Mouse (Mus musculus) liver, embryonic 16.5 days (tissue): ENCODE data around the gene Kcne3. TPM values are rescaled to one million over a fixed set of nuclear protein-coding genes. Genes with fewer than 3 reads are reported as not detected.

Experiments used
- ATAC-seq: fragments of 200-750 bp; cut with Nextera tagmentation; 2 replicates; pipeline ENCODE4 v1.8.0; 2017; ENCODE audit warnings: low read depth, mild to moderate bottlenecking, moderate number of reproducible peaks, moderate library complexity
- H3K27ac ChIP-seq: fragments of 300-500 bp; sonication (generic); 2 replicates; pipeline ENCODE4 v1.5.1; 2014; ENCODE audit warnings: mild to moderate bottlenecking, low read length
- H3K27me3 ChIP-seq: fragments of 300-500 bp; sonication (generic); 2 replicates; pipeline ENCODE4 v1.6.1; 2014; ENCODE audit warnings: low read depth, low read length, mixed read lengths; ENCODE audit not compliant: control insufficient read depth, insufficient read depth
- H3K36me3 ChIP-seq: fragments of 300-500 bp; sonication (generic); 2 replicates; pipeline ENCODE4 v1.6.1; 2014; ENCODE audit warnings: mild to moderate bottlenecking; ENCODE audit not compliant: control insufficient read depth, insufficient read depth
- H3K4me1 ChIP-seq: fragments of 300-500 bp; sonication (generic); 2 replicates; pipeline ENCODE4 v1.6.1; 2014; ENCODE audit warnings: low read depth, low read length, mixed read lengths; ENCODE audit not compliant: control insufficient read depth
- H3K4me2 ChIP-seq: fragments of 300-500 bp; sonication (generic); 2 replicates; pipeline ENCODE4 v1.6.1; 2014; ENCODE audit warnings: low read depth, low read length, mixed read lengths
- H3K4me3 ChIP-seq: fragments of 300-500 bp; sonication (generic); 2 replicates; pipeline ENCODE4 v1.5.1; 2014; ENCODE audit warnings: low read depth, mild to moderate bottlenecking, low read length
- H3K9ac ChIP-seq: fragments of 300-500 bp; sonication (generic); 2 replicates; pipeline ENCODE4 v1.6.1; 2014; ENCODE audit warnings: low read depth, low read length
- H3K9me3 ChIP-seq: fragments of 300-500 bp; sonication (generic); replicated peaks from 2 replicates; pipeline ENCODE4 v1.6.1; 2016; ENCODE audit warnings: low read length; ENCODE audit not compliant: control insufficient read depth
- whole genome bisulfite sequencing: fragments of 180-500 bp; shearing (Covaris S2); extraction: QIAGEN DNeasy Blood & Tissue Kit; methylation state at CpG from one replicate; pipeline ENCODE4 v1.1.7; 2014; ENCODE audit not compliant: insufficient replicate concordance; 5-methylcytosine and 5-hydroxymethylcytosine counted together
- polyA plus RNA-seq: library from polyadenylated mRNA; unstranded; fragments of >200 nt; fragmentation: Nextera tagmentation; extraction: Ambion mirVana; gene quantifications from 2 replicates; pipeline ENCODE4 v1.2.1, GENCODE M21; 2015

The Kcne3 gene
- polyA plus RNA-seq, 1 experiment from 2014 or later: 1.1 TPM

- no peak overlapping the region for H3K9ac ChIP-seq
- no peak overlapping the region for H3K27ac ChIP-seq
- no peaks in the 10 kb centered on the region for H3K27me3 ChIP-seq
- H3K4me2 ChIP-seq: no peak overlapping the region
- H3K9me3 ChIP-seq: no peaks in the 10 kb centered on the region
- no peaks in the 10 kb centered on the region for H3K4me1 ChIP-seq
- no peak overlapping the region for H3K4me3 ChIP-seq
- WGBS: 69% methylated on average over 3 of the region's 3 CpGs
- no peak for ATAC-seq
- no peaks in the 10 kb centered on the region for H3K36me3 ChIP-seq
These were observed 24.9 kb downstream of the Kcne3 start for GRCm38 (mm10) chr7:100201191-100201590.

- Histone ChIP-seq H3K36me3 (no peaks in the 10 kb centered on the region), H3K4me1 (no peaks in the 10 kb centered on the region; the same call in none of the 2 replicates), H3K9me3 (no peaks in the 10 kb centered on the region), H3K4me2 (no peak overlapping the region), H3K27ac (no peak overlapping the region), H3K27me3 (no peaks in the 10 kb centered on the region), H3K9ac (no peak overlapping the region), H3K4me3 (no peak overlapping the region)
- no peak for ATAC-seq
- 49% methylated on average over 3 of the region's 3 CpGs for WGBS
These were observed 27.3 kb downstream of the Kcne3 start for GRCm38 (mm10) chr7:100203616-100204015.

GRCm38 (mm10) chr7:100204871-100205270 is 28.6 kb downstream of the Kcne3 start:
- Histone ChIP-seq H3K36me3 (no peaks in the 10 kb centered on the region), H3K27ac (no peak overlapping the region), H3K9me3 (no peaks in the 10 kb centered on the region), H3K4me1 (no peaks in the 10 kb centered on the region; the same call in none of the 2 replicates), H3K9ac (no peak overlapping the region), H3K27me3 (no peaks in the 10 kb centered on the region), H3K4me2 (no peak overlapping the region), H3K4me3 (no peak overlapping the region)
- 63% methylated on average over 6 of the region's 6 CpGs for WGBS
- ATAC-seq: no peak

- no peak overlapping the region for H3K27ac ChIP-seq
- 70% methylated on average over 2 of the region's 2 CpGs for WGBS
These were observed 29.8 kb downstream of the Kcne3 start for GRCm38 (mm10) chr7:100206144-100206543.

GRCm38 (mm10) chr7:100207886-100208285 is 31.6 kb downstream of the Kcne3 start:
- H3K4me2 ChIP-seq: no peak overlapping the region
- no peak overlapping the region for H3K4me3 ChIP-seq
- H3K27me3 ChIP-seq: no peaks in the 10 kb centered on the region
- H3K9me3 ChIP-seq: no peaks in the 10 kb centered on the region
- ATAC-seq: peak; percentile 71
- no peaks in the 10 kb centered on the region for H3K36me3 ChIP-seq
- H3K27ac ChIP-seq: peak overlapping the region; percentile 28; the same call in 1 of the 2 replicates
- no peak overlapping the region for H3K9ac ChIP-seq
- H3K4me1 ChIP-seq: no peaks in the 10 kb centered on the region; the same call in none of the 2 replicates

More at GRCm38 (mm10) chr7:100206144-100206543, 29.8 kb downstream of the Kcne3 start:
- ATAC-seq: no peak
- Histone ChIP-seq H3K27me3 (no peaks in the 10 kb centered on the region), H3K9me3 (no peaks in the 10 kb centered on the region), H3K4me1 (no peaks in the 10 kb centered on the region; the same call in none of the 2 replicates), H3K4me2 (no peak overlapping the region), H3K4me3 (no peak overlapping the region), H3K9ac (no peak overlapping the region), H3K36me3 (no peaks in the 10 kb centered on the region)

- Histone ChIP-seq H3K27me3 (no peaks in the 10 kb centered on the region), H3K36me3 (no peaks in the 10 kb centered on the region), H3K4me2 (no peak overlapping the region), H3K27ac (no peak overlapping the region), H3K9me3 (no peaks in the 10 kb centered on the region), H3K4me3 (no peak overlapping the region), H3K4me1 (no peaks in the 10 kb centered on the region), H3K9ac (no peak overlapping the region)
- ATAC-seq: no peak
- 60% methylated on average over 4 of the region's 4 CpGs for WGBS
These were observed 38.0 kb downstream of the Kcne3 start for GRCm38 (mm10) chr7:100214310-100214709.

- Histone ChIP-seq H3K4me2 (no peak overlapping the region), H3K4me1 (no peaks in the 10 kb centered on the region), H3K36me3 (no peaks in the 10 kb centered on the region), H3K27ac (no peak overlapping the region), H3K9ac (no peak overlapping the region), H3K4me3 (no peak overlapping the region), H3K27me3 (no peaks in the 10 kb centered on the region), H3K9me3 (no peaks in the 10 kb centered on the region)
- ATAC-seq: no peak
- 45% methylated on average over 6 of the region's 6 CpGs for WGBS
These were observed 38.9 kb downstream of the Kcne3 start for GRCm38 (mm10) chr7:100215116-100215732.

GRCm38 (mm10) chr7:100215976-100216375 is 39.7 kb downstream of the Kcne3 start:
- H3K4me3 ChIP-seq: no peak overlapping the region
- H3K27ac ChIP-seq: no peak overlapping the region
- no peak for ATAC-seq
- no peaks in the 10 kb centered on the region for H3K36me3 ChIP-seq
- H3K4me2 ChIP-seq: no peak overlapping the region
- 35% methylated on average over 10 of the region's 10 CpGs for WGBS
- no peaks in the 10 kb centered on the region for H3K4me1 ChIP-seq
- no peaks in the 10 kb centered on the region for H3K27me3 ChIP-seq
- no peaks in the 10 kb centered on the region for H3K9me3 ChIP-seq
- no peak overlapping the region for H3K9ac ChIP-seq

GRCm38 (mm10) chr7:100216601-100217565 is 40.6 kb downstream of the Kcne3 start:
- 61% methylated on average over 9 of the region's 9 CpGs for WGBS
- ATAC-seq: no peak
- Histone ChIP-seq H3K36me3 (no peaks in the 10 kb centered on the region), H3K4me2 (no peak overlapping the region), H3K9me3 (no peaks in the 10 kb centered on the region), H3K4me3 (no peak overlapping the region), H3K4me1 (no peaks in the 10 kb centered on the region), H3K27ac (no peak overlapping the region), H3K9ac (no peak overlapping the region), H3K27me3 (no peaks in the 10 kb centered on the region)
